Mouse (Mus musculus) megakaryocyte-erythroid progenitor cell, adult 5 weeks (primary cell): ENCODE measurements around the gene Mertk. TPM values are rescaled to one million over a fixed set of nuclear protein-coding genes. Genes with fewer than 3 reads are reported as not detected.

Source experiments
- polyA plus RNA-seq: library from polyadenylated mRNA; stranded (reverse); fragments of >175 nt; gene quantifications from 2 replicates; pipeline ENCODE4 v1.2.3, GENCODE M21; 2012

The Mertk gene
- 0.04 TPM in 1 of 2 replicates, not detected in the other for polyA plus RNA-seq

DNA sequence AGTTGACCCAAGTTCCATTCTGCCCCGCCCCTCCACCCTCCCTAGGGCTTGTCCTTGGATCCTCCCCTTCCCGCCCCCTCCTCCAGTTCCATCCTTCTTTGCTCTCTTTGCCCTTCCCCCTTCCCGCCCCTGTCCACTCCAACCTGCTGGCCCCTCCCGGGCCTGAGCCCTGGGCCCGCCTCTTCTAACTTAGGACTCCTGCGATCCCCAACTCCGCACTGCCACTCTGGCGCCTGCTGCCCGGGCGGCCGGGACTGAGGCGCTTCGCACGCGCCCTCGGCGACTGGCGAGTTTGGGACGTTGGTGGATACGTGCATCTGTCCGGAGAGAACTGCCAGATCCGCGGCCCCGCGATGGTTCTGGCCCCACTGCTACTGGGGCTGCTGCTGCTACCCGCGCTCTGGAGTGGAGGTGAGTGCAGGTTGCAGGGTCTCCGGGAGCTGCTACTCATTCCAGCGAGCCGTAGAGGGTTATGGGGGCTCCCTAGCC is at the start of gene Mertk:
Gene Mertk, plus strand, starts transcription at position 264 of the 489 bp plus-strand sequence.

DNA sequence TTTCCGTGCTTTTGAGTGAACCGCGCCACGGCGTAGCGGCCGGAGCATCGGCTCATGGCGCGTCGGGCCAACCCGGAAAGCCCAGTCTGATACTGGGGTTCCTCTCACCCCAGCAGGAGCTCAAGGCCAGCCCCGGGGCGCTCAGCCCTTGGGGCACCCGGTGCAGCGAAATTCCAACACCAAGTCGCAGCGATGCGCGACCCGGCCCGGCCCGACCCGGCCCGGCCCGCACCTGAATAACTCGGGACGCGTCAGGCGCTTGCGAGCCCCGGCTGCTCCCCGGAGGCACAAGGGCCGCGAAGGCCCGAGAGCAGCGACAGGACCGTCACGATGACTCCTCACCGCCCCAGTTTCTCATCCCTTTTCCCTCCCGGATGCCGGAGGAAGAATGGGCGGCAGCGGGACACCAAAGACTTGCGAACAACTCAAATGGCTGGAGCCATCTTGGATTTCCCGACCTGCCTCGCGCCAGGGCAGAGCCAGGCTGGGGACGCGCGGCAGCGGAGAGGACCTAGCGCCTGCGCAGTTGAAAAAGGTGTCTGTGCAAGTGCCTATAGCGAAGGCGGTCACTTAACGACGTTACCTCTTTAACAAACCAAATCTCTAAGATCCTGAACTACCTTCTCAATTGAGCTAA is 11.7 kb upstream of the Mertk start, which contains the start of gene Anapc1:
Gene Anapc1, minus strand, starts transcription at position 471 of the 637 bp plus-strand sequence.

GRCm38 (mm10) chr2:128817786-128818681 is 119.3 kb downstream of the Mertk start, which contains the start of gene Tmem87b:
TSS of gene Tmem87b (plus strand) at chr2:128818118.

Other genes with a start within 250 kb of the Mertk start
- not detected in 2 replicates for gene Spdye4c, start 107.7 kb upstream of the Mertk start, polyA plus RNA-seq
- 38.5 and 38.6 TPM in 2 replicates for gene Anapc1, start 11.6 kb upstream of the Mertk start, polyA plus RNA-seq
- gene Tmem87b, start 119.2 kb downstream of the Mertk start, polyA plus RNA-seq, result 1.9 and 2.4 TPM in 2 replicates
- gene Fbln7, start 164.0 kb downstream of the Mertk start, polyA plus RNA-seq, result not detected in 2 replicates
- gene Zc3h8, start 245.1 kb downstream of the Mertk start, polyA plus RNA-seq, result 1.2 and 1.3 TPM in 2 replicates